Mouse (Mus musculus): ENCODE measurements at regions not wholly inside any gene's neighbourhood (a gene's known extent, or its start where the extent isn't known, plus 50 kb on each side); places are given as distances from the start of the nearest gene placed in this dataset.

DNA sequence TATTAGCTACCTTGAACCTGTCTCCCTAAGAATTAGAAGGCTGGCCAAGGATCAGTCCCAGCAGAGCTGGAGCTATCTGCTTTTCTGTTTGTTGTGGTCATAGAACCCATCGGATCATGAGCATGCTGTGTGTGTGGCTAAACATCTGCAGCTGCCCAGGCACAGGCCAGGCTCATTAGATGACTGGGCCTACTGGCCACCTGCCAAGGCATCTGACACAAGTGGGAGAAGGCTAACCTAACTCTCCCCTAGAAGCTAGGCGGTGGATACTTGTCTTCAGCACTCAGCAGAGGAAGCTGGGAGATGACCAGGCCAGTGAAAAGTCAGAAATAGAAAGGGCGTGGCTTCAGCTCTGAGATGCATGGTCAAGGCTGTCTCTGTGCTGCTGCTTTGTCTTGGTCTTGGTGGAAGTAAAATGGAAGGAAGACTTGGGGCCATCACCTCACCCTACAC lies 177.1 kb downstream of the Rnf152 start:
- TF ChIP-seq CEBPB (IDR thresholded peaks at IDR 0.05; ENCODE audit: low read depth): no peak
- TF ChIP-seq CTCF (IDR thresholded peaks at IDR 0.05; ENCODE audit: control insufficient read depth, insufficient read depth, insufficient read length): no peak
- TF ChIP-seq FOSL1 (IDR thresholded peaks at IDR 0.05; ENCODE audit: insufficient read depth, low read length, poor library complexity, severe bottlenecking): no peak
- TF ChIP-seq MYOG (IDR thresholded peaks at IDR 0.05; ENCODE audit: control insufficient read depth, extremely low read depth, insufficient read length): no peak
